Mouse (Mus musculus) cerebellum, postnatal 14 days (tissue): Measurements from ENCODE around the gene Tubb2b.

Source experiments
- DNase-seq, 2 experiments: peaks; one replicate each; pipeline ENCODE4 v3.0.0; 2021; ENCODE audit warnings: mixed read lengths in 2 of 2

Gene Tubb2b

GRCm38 (mm10) chr13:34130226-34130731, at the start of gene Tubb2b:
Tubb2b (minus strand) TSS chr13:34130466.
- DNase-seq = peak; percentile 89 to 92

- no peak for DNase-seq
Measured at GRCm38 (mm10) chr13:34174025-34174424, 43.8 kb upstream of the Tubb2b start.

DNA sequence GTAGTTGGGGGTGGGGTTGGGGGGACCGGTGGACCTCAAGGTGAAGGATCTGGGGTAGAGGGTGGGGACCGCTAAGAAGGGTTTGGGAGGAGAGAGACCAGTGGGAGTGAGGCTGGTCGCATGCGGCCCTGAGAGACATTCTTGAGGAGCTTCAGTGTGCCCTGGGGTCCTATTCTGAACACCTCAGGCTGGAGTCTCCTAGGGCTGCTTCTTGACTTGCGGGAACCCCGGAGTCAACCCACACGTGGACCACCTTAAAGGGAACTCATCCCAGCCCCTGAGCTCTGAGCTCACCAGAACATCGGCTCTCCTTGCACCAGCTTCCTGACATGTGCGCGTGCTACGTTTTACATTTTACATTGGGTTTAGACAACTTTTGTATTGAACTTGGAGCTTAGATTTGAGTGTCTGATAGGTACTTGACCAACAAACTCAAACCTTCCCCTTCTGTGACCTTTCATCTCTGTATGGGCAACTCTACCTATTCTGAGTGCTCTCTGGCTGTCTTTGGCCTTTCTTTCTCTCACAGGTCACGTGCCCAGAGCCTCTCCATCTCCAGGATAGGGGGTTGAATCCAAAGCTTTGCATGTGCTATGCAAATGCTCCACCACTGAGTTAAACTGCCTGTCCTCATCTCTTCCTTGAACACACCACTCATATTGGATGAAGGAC, 33.2 kb upstream of the Tubb2b start:
- DNase-seq = peak in 1 of 2 experiments; percentile 20

GRCm38 (mm10) chr13:34162491-34163303, 32.4 kb upstream of the Tubb2b start, which contains the start of gene Psmg4:
Psmg4 (plus strand) TSS chr13:34162964.
- DNase-seq = peak; percentile 94 to 96

GRCm38 (mm10) chr13:34159926-34160325, 29.7 kb upstream of the Tubb2b start:
- DNase-seq = no peak

DNA sequence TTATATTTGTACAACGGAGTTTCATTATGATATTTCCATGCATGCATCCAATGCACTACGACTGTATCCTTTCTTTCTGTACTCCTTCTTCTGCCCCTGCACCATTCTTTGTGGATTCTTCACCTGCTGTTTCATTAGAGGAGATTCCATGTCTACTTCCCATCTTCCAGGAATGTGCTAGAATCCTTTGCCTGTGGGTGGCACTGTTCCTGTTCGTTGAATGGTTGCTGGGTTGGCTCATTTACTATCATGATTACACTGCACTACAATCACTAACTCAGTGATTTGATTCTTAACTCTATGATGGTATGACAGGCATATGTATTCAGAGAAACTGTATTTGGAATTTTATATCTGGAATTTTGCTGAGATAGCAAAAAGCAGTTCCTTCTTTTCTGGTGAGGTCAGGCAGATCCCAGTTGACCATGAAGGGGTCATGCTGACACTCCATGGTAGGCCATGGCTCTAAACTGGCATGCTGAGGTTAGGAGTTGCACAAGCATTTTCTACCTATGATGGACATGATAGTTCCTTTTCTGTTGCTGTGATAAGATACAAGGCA, 27.4 kb upstream of the Tubb2b start:
- DNase-seq = no peak

DNA sequence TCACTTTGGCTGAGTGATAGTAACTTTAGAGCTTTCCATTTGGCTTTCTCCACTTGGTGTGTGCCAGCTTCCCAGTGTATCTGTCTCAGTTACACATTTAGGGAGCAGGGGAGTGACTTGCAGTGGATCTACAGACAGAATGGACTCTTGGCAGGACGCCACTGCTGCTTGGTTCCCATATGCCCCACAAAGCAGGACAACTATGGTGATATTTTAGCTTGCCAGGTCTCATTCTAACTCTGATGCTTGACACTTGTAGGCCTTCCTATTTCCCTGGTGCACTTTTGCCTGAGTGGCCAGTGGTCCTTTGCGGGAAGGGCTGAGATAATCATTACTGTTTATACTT, 26.5 kb upstream of the Tubb2b start:
- peak; percentile 81 to 82 for DNase-seq

DNA sequence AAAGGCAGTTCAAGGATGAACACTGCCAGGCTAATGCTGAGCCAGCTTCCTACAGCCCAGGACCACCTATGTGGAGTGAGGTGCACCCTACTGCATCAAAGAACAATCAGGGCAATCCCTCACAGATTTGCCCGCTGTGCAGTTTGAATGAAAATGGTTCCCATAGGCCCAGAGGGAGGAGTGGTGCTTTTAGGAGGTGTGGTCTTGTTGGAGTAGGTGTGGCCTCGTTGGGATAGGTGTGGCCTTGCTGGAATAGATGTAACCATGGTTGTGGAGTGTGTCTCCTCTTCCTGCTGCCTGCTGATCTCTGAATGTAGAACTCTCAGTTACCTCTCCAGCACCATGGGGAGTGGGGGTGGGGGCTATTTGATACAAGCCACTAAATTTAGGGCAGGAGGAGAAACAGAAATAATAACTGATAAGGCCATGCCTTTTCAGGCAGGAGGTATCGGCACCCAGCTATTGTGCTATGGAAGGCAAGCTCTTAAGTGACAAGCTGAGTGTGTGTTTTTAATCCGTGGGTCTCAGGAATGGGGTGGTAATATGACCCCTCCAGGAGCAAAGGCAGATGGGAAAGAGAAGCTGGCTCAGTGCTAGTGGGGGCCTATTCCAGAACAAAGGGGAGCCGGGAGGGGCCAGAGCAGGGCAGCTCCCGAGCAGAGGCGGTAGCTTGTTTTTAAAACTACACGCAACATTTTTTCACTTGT, 26.0 kb upstream of the Tubb2b start:
- peak in 1 of 2 experiments; percentile 31 for DNase-seq

DNA sequence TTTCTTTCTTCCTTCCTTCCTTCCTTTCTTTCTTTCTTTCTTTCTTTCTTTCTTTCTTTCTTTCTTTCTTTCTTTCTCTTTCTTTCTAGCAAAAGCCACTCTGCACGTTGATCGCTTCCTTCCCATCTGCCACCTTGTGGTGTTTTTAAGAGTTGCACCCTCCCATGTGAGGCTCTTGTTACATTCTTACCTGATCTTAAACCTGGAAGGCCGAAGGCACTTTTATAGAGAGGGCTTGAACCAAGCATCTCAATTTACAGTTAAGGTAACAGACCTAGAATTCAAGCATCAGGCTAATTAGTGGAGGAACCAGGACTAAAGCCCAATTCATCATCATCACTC, 24.6 kb upstream of the Tubb2b start:
- DNase-seq = peak; percentile 90 to 91

DNA sequence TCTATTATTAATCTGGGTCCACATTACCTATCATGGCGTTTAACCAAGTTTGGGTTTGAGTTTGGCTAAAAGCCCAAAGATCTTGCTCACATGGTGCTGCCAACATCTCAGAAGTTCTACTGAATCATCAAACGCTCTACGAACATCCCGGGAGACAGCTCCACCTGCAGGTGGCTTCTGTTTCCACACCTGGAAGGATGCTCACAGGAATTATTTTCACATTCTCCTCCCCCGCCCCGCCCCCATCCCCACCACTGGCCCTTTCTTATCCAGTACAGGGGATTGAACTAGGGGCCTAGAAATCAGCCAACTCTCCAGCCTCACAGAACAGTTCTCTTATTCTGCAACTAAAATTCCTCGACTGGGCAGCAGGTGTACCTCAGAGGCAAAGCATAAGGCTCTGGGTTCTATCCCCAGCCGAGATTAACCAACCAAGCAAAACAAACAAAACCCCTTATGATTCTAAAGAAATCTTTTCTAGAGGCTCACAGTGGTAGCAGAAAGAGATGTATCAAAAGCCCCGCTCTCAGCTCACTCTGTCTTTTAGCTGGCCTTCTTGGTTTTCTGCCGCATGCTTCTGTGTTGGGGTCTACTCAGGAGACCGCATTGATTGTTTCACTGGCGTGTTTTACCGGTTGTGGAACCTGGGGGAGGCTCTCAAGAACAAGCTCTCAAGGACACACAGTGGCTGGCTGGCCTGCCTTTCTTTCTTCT, 24.1 kb upstream of the Tubb2b start:
- peak; percentile 88 to 92 for DNase-seq

GRCm38 (mm10) chr13:34153254-34154011, 23.2 kb upstream of the Tubb2b start:
- peak; percentile 72 to 80 for DNase-seq

- no peak for DNase-seq
Measured at GRCm38 (mm10) chr13:34152695-34153094, 22.4 kb upstream of the Tubb2b start.

DNA sequence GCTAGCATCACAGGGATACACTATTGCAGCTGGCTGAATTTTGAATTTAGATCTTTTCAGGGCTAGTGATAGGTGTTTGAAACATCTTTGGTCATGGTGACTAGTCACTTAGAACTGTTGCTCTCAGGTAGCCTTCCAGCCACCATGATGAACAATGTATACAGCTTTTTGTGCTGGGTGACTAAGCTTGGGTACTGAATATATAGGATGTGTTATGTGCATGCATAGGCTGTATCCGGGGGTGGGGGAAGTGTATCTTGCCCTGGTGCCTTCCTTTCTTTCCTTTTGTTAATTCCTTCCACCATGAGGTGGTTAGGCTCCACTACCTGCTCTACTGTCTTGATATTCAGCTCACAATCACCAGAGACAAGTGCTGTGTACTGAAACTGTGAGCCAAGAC, 21.2 kb upstream of the Tubb2b start:
- no peak for DNase-seq

DNA sequence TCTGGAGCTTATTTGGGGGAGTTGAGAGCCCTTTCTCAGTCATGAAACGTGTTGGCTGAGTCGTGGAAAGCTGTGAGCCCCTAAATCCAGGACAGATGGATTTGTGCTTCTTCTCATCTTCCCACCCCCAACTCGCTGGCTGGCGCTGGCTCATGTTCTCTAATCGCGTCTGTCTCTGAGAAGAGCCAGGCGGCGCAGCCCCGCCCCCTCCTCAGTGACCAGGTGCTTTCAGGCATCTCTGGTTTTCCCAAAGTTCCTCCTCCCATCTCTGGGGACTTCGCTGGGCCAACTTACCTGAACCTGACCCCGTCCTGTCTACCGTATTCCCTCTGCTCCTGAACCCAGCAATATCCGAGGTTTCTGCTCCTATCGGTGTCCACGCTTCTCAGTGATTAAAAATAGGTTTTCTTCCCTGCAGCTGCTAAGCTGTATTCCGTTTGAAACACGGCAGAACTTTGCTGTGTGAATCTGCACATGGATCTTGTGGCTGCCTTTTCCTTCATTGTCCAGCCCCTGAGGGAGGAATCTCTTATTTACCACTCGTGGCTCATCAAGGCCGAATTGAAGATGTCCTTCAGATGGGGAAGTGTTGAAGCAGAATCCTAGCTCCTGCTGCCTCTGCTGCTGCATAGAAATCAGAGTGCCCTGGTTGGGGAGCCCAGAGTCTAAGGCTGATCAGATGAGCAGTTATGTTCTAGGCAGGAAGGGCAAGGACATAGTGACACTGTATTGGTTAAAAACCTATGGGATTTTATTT, 20.2 kb upstream of the Tubb2b start:
- DNase-seq = peak; percentile 85 to 92

DNA sequence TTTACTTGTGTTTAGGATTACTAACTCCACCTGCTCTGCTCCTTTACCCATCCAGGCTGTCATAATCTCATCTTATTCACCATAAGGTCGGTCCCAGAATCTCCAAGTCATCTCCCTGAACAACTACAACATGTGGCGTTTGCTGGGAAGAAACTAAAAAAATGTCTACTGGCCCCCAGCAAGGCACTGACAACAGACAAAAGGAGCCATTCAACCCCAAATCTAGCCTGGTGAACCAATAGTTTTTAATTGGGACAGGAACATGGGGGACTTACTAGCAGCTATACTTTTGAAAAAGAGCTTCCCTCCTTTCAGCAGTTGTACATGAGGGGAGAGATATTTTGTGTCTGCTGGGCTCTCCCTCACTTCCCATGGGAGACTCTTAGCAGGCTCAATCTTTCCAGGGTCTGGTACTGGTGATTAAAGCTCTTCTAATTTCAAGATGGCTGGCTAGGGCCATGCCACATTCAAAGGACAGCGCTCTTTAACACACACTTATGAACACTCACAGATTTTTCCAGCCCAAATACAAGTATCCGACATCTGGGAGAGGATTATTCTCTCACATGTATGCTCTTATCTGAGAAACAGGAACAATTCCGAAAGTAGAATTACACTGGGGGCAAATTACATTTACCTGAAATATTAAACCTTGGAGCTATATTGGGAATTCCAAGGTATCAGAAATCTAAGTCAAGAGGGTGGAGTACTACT, 19.4 kb upstream of the Tubb2b start:
- DNase-seq = peak in 1 of 2 experiments; percentile 15

DNA sequence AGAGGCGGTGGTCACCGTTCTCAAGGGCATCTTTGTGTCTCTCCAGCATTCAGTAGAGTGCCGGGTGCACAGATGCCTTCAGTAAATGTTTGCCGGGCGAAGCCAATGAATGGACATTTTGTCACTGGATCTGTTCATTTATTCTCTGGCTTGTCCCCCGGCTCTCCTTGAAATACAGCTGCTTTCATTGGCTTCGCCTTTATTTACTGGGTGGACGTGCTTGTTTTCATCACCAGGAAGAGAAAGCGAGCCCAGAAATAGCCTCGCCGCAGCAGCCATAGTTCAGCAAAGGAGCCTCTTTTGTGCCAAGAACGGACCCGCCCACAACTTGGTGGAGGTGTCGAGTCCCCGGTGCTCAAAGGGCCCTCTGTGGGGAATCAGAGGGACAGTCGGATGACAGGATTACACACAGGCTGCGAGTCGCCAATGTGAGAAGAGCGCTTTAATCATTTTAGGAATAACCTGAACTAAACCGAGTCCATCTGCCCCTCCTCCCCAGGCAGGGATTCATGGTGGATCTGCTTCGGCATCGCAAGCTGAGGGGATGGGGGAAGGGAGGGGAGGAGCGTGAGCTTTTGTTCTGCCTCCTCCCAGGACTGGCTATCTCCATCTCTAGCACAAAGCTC, 18.6 kb upstream of the Tubb2b start:
- peak; percentile 88 to 89 for DNase-seq

DNA sequence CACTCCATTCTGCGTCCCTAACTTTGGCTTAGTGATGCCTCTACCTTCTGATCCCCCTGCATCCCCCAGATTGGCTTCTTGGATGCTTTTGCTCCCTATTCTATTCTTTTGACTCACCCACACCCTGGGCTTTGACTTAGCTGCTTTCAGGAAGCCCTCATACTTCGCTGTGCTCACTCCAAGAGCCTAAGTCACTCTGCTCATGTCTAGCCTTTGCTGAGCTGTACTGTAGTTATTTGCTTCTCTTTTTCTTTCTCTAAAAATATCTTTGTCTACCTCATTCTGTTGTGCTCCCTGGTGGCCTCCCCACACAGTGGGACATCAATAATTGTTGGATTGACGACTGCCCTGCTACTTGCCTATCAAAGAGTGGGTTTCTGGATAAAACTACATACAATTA, 17.9 kb upstream of the Tubb2b start:
- DNase-seq = peak in 1 of 2 experiments; percentile 18

- no peak for DNase-seq
Measured at GRCm38 (mm10) chr13:34146916-34147315, 16.6 kb upstream of the Tubb2b start.

DNA sequence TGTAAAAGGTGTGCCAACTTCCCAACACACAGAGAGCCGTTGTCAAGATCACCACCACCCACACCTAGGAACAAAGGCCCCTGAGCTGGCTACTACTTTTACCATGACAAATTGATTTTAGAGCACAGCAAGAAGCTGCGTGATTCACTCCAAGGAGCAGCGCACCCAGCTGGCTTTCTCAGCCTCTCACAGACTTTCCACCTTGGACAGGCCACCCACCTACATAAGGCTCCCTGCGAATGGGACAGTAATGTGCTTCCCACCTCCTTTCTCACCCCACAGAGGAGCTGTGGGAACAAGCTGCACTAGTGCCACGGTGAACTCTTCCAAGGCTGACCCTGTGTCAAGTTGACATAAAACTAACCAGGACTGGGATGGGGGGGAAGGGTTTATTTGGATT, 13.1 kb upstream of the Tubb2b start:
- DNase-seq = no peak

GRCm38 (mm10) chr13:34136605-34137004, 6.3 kb upstream of the Tubb2b start:
- DNase-seq = peak; percentile 79 to 83
